Comparison of ENCODE assay signal across 24 mouse cellular contexts in genomic region chr13:9930606-9931005, GRCm38 (mm10).
DNase-seq lines count a peak whose midpoint lies in the region; ATAC-seq lines count a peak whose summit lies in the region.
"Had no signal": no experiment of that assay in that cellular context is flagged by ENCODE, and none has a peak within 500 bp of the region (broad histone marks: within the 10 kb centered on the region; RNA-seq: fewer than 3 reads in every experiment).

No protein-coding gene starts in this region.

- H3K27ac ChIP-seq in forebrain, embryonic 11.5 days (ENCODE audit: low read depth, low read length): no peak overlapping the region
- no peak overlapping the region for H3K27ac ChIP-seq in forebrain, embryonic 14.5 days (ENCODE audit: low read depth, low read length)
- 0 out of 2 replicates have a peak overlapping the region, but pooled peaks have one; percentile 51 for H3K27ac ChIP-seq in hindbrain, embryonic 14.5 days
- no peak overlapping the region for H3K27ac ChIP-seq in hindbrain, embryonic 11.5 days (ENCODE audit: low read depth, low read length)
- H3K27ac ChIP-seq in midbrain, embryonic 16.5 days (ENCODE audit: low read length): no peak overlapping the region
- H3K27ac ChIP-seq in midbrain, embryonic 11.5 days (ENCODE audit: low read depth, low read length): no peak overlapping the region
- H3K27ac ChIP-seq: embryonic facial prominence, embryonic 10.5 days; embryonic facial prominence, embryonic 13.5 days; gastrocnemius, adult 2 months; hindbrain, embryonic 10.5 days; hindbrain, embryonic 15.5 days had no signal

- peaks cover 5% of the 10 kb centered on the region; the same call in 1 of the 2 replicates for H3K4me1 ChIP-seq in forebrain, embryonic 11.5 days (replicated peaks; ENCODE audit: control insufficient read depth, insufficient read depth, low read length)
- H3K4me1 ChIP-seq in forebrain, embryonic 14.5 days (ENCODE audit: control insufficient read depth, insufficient read depth, low read length): peaks cover 6% of the 10 kb centered on the region; the same call in 1 of the 2 replicates
- peaks cover 6% of the 10 kb centered on the region; the same call in 1 of the 2 replicates for H3K4me1 ChIP-seq in hindbrain, embryonic 14.5 days (replicated peaks; ENCODE audit: control insufficient read depth, insufficient read depth, low read length)
- H3K4me1 ChIP-seq in hindbrain, embryonic 11.5 days (replicated peaks; ENCODE audit: control insufficient read depth, insufficient read depth, low read length): peaks cover 2% of the 10 kb centered on the region; the same call in 1 of the 2 replicates
- H3K4me1 ChIP-seq in midbrain, embryonic 16.5 days (ENCODE audit: control insufficient read depth, insufficient read depth, low read length): peaks cover 9% of the 10 kb centered on the region; the same call in 1 of the 2 replicates
- peaks cover 6% of the 10 kb centered on the region for H3K4me1 ChIP-seq in midbrain, embryonic 11.5 days (ENCODE audit: control insufficient read depth, insufficient read depth, low read length)
- H3K4me1 ChIP-seq: embryonic facial prominence, embryonic 13.5 days had no signal

- H3K4me3 ChIP-seq in forebrain, embryonic 11.5 days (ENCODE audit: low read depth, low read length): no peak overlapping the region
- no peak overlapping the region for H3K4me3 ChIP-seq in forebrain, embryonic 14.5 days (ENCODE audit: low read depth, low read length)
- H3K4me3 ChIP-seq in hindbrain, embryonic 14.5 days (replicated peaks; ENCODE audit: low read length): no peak overlapping the region
- no peak overlapping the region for H3K4me3 ChIP-seq in hindbrain, embryonic 11.5 days (ENCODE audit: low read depth, low read length)
- H3K4me3 ChIP-seq in midbrain, embryonic 16.5 days (ENCODE audit: low read depth, low read length): no peak overlapping the region
- no peak overlapping the region for H3K4me3 ChIP-seq in midbrain, embryonic 11.5 days (ENCODE audit: low read depth, low read length)
- H3K4me3 ChIP-seq: embryonic facial prominence, embryonic 10.5 days; embryonic facial prominence, embryonic 13.5 days; erythroblast, embryonic 14.5 days; gastrocnemius, adult 2 months; hindbrain, embryonic 10.5 days; hindbrain, embryonic 15.5 days had no signal

- no peak for DNase-seq in forebrain, embryonic 11.5 days (ENCODE audit: low spot score)
- DNase-seq in forebrain, embryonic 14.5 days (ENCODE audit: low spot score): no peak
- DNase-seq in hindbrain, embryonic 14.5 days (ENCODE audit: low spot score): no peak
- DNase-seq in hindbrain, embryonic 11.5 days (ENCODE audit: low spot score): no peak
- no peak for DNase-seq in midbrain, embryonic 11.5 days (ENCODE audit: low spot score, missing footprints)
- DNase-seq in right cerebral cortex, adult 18-20 months: no peak
- DNase-seq: B cell, adult 2 months; cerebellum, adult 18-20 months; cerebellum, adult 9-10 months; gastrocnemius, adult 2 months; gastrocnemius, postnatal 14 days; heart, adult 11 months had no signal

- H3K36me3 ChIP-seq in forebrain, embryonic 11.5 days (ENCODE audit: control insufficient read depth, insufficient read depth, low read length): no peaks in the 10 kb centered on the region
- H3K36me3 ChIP-seq in forebrain, embryonic 14.5 days (ENCODE audit: control insufficient read depth, insufficient read depth, low read length): no peaks in the 10 kb centered on the region
- H3K36me3 ChIP-seq in hindbrain, embryonic 14.5 days (replicated peaks; ENCODE audit: control insufficient read depth, insufficient read depth): no peaks in the 10 kb centered on the region
- no peaks in the 10 kb centered on the region for H3K36me3 ChIP-seq in hindbrain, embryonic 11.5 days (ENCODE audit: control insufficient read depth, insufficient read depth, low read length)
- no peaks in the 10 kb centered on the region for H3K36me3 ChIP-seq in midbrain, embryonic 16.5 days (ENCODE audit: control insufficient read depth, insufficient read depth, low read length)
- no peaks in the 10 kb centered on the region for H3K36me3 ChIP-seq in midbrain, embryonic 11.5 days (ENCODE audit: control insufficient read depth, insufficient read depth, low read length)
- H3K36me3 ChIP-seq: embryonic facial prominence, embryonic 10.5 days; embryonic facial prominence, embryonic 13.5 days; G1E; hindbrain, embryonic 10.5 days; hindbrain, embryonic 15.5 days had no signal

- 0 out of 2 replicates have a peak, but pooled peaks have one; percentile 36 for ATAC-seq in forebrain, embryonic 11.5 days (replicated peaks; ENCODE audit: low FRiP score)
- no peak for ATAC-seq in forebrain, embryonic 14.5 days
- ATAC-seq in hindbrain, embryonic 14.5 days (ENCODE audit: low FRiP score): no peak
- ATAC-seq in hindbrain, embryonic 11.5 days (ENCODE audit: low FRiP score): no peak
- ATAC-seq in midbrain, embryonic 16.5 days: peak; percentile 58; the same call in 1 of the 2 replicates
- ATAC-seq in midbrain, embryonic 11.5 days (ENCODE audit: low FRiP score): no peak
- ATAC-seq in hematopoietic stem cell, adult 5-6 weeks (replicated peaks in 1 of 2; ENCODE audit: insufficient read depth in 1 of 2, low FRiP score in 2 of 2, low TSS enrichment in 1 of 2, low read depth in 1 of 2, poor library complexity in 2 of 2, severe bottlenecking in 2 of 2): peak; percentile 81 to 95
- ATAC-seq: intestine, postnatal 0 days had no signal

- no peak overlapping the region for H3K9ac ChIP-seq in forebrain, embryonic 11.5 days (ENCODE audit: low read length)
- H3K9ac ChIP-seq in forebrain, embryonic 14.5 days (ENCODE audit: low read length): no peak overlapping the region
- H3K9ac ChIP-seq in hindbrain, embryonic 14.5 days: no peak overlapping the region
- no peak overlapping the region for H3K9ac ChIP-seq in hindbrain, embryonic 11.5 days (ENCODE audit: low read depth, low read length)
- no peak overlapping the region for H3K9ac ChIP-seq in midbrain, embryonic 16.5 days (ENCODE audit: low read depth, low read length)
- H3K9ac ChIP-seq in midbrain, embryonic 11.5 days (ENCODE audit: low read length): no peak overlapping the region
- H3K9ac ChIP-seq: embryonic facial prominence, embryonic 13.5 days; hindbrain, embryonic 15.5 days had no signal

- WGBS in forebrain, embryonic 11.5 days: 89% methylated on average over 1 of the region's 1 CpGs
- WGBS in forebrain, embryonic 14.5 days: 65% methylated on average over 1 of the region's 1 CpGs
- 75% methylated on average over 1 of the region's 1 CpGs for WGBS in hindbrain, embryonic 14.5 days
- 84% methylated on average over 1 of the region's 1 CpGs for WGBS in hindbrain, embryonic 11.5 days
- 61% methylated on average over 1 of the region's 1 CpGs for WGBS in midbrain, embryonic 16.5 days
- WGBS in midbrain, embryonic 11.5 days: 65% methylated on average over 1 of the region's 1 CpGs

- H3K27me3 ChIP-seq in forebrain, embryonic 11.5 days (ENCODE audit: control insufficient read depth, insufficient read depth, low read length): no peaks in the 10 kb centered on the region
- H3K27me3 ChIP-seq in forebrain, embryonic 14.5 days (replicated peaks; ENCODE audit: control insufficient read depth, insufficient read depth, low read length): no peaks in the 10 kb centered on the region
- H3K27me3 ChIP-seq in hindbrain, embryonic 14.5 days (ENCODE audit: control insufficient read depth, insufficient read depth, low read length): no peaks in the 10 kb centered on the region
- H3K27me3 ChIP-seq in hindbrain, embryonic 11.5 days (ENCODE audit: control insufficient read depth, insufficient read depth, low read length): no peaks in the 10 kb centered on the region
- no peaks in the 10 kb centered on the region for H3K27me3 ChIP-seq in midbrain, embryonic 16.5 days (ENCODE audit: control insufficient read depth, insufficient read depth, low read depth, low read length)
- no peaks in the 10 kb centered on the region for H3K27me3 ChIP-seq in midbrain, embryonic 11.5 days (ENCODE audit: control insufficient read depth, insufficient read depth, low read length)
- H3K27me3 ChIP-seq: CH12.LX; embryonic facial prominence, embryonic 13.5 days; hindbrain, embryonic 15.5 days; Patski had no signal

- H3K4me2 ChIP-seq in forebrain, embryonic 11.5 days (ENCODE audit: low read depth, low read length, severe bottlenecking): no peak overlapping the region
- no peak overlapping the region for H3K4me2 ChIP-seq in forebrain, embryonic 14.5 days (ENCODE audit: low read length)
- no peak overlapping the region for H3K4me2 ChIP-seq in hindbrain, embryonic 14.5 days (replicated peaks)
- H3K4me2 ChIP-seq in hindbrain, embryonic 11.5 days (replicated peaks; ENCODE audit: low read depth, low read length): no peak overlapping the region
- no peak overlapping the region for H3K4me2 ChIP-seq in midbrain, embryonic 16.5 days (ENCODE audit: low read length)
- H3K4me2 ChIP-seq in midbrain, embryonic 11.5 days: no peak overlapping the region
- H3K4me2 ChIP-seq: embryonic facial prominence, embryonic 13.5 days; heart, embryonic 11.5 days; hindbrain, embryonic 15.5 days had no signal

- H3K9me3 ChIP-seq in forebrain, embryonic 11.5 days (ENCODE audit: control insufficient read depth, low read length): no peaks in the 10 kb centered on the region
- no peaks in the 10 kb centered on the region for H3K9me3 ChIP-seq in forebrain, embryonic 14.5 days (replicated peaks; ENCODE audit: control insufficient read depth, low read length)
- 0 out of 2 replicates have a peak, but pooled peaks cover 4% of the 10 kb centered on the region for H3K9me3 ChIP-seq in hindbrain, embryonic 14.5 days (ENCODE audit: control insufficient read depth, low read length)
- no peaks in the 10 kb centered on the region for H3K9me3 ChIP-seq in hindbrain, embryonic 11.5 days (ENCODE audit: control insufficient read depth, low read length)
- no peaks in the 10 kb centered on the region for H3K9me3 ChIP-seq in midbrain, embryonic 16.5 days (replicated peaks; ENCODE audit: control insufficient read depth, low read length, poor library complexity, severe bottlenecking)
- no peaks in the 10 kb centered on the region for H3K9me3 ChIP-seq in midbrain, embryonic 11.5 days (ENCODE audit: control insufficient read depth, low read length)
- H3K9me3 ChIP-seq: embryonic facial prominence, embryonic 10.5 days; embryonic facial prominence, embryonic 13.5 days; G1E; hindbrain, embryonic 10.5 days; hindbrain, embryonic 15.5 days had no signal

Comparison
In these comparisons a context has a peak if more than half of its experiments do, and no peak if none do; other contexts are left out.
1. ATAC-seq: peak in forebrain, embryonic 11.5 days (single experiment), midbrain, embryonic 16.5 days (single experiment) and hematopoietic stem cell, adult 5-6 weeks (2 of 2); none in forebrain, embryonic 14.5 days (single experiment), hindbrain, embryonic 14.5 days (single experiment), hindbrain, embryonic 11.5 days (single experiment) and midbrain, embryonic 11.5 days (single experiment).